Mouse (Mus musculus) cerebellum, postnatal 14 days (tissue): ENCODE data around the gene Msl1.

ENCODE experiments used
- DNase-seq, 2 experiments: peaks; one replicate each; pipeline ENCODE4 v3.0.0; 2021; ENCODE audit warnings: mixed read lengths in 2 of 2

The Msl1 gene

DNA sequence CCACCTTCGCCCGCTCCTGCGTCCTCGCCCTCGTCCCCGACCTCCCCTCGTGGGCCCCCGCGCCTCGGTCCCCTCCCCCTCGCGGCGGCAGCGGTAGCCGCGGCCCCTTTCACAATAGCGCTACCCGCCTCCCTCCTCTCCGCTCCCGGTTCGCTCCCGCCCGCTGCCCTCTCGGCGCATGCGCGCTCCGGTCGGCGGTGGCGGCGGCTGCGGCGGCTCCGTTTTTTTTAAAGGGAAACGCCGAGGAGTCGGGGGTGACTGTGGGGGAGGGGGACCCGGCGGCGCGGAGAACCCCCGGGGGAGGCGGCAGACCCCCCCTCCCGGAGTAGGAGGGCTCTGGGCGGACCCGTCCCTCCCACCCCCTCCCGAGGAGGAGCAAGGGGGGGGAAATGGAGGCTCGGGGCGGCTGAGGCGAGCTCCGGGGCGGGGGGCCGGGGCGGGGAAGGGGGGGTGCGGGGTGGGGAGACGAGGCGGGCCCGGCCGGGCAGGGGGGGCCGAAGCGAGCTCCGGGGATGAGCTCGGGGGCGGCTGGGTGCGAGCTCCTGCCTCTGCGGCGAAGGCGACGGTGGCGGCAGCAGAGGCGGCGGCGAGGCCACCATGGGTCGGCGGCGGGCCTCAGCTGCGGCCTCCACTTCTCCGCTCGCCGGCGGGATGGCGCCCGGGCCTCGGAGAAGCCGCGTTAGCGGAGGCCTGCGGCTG lies at the start of gene Msl1:
Msl1 (plus strand) TSS at position 502 of the 699 bp plus-strand sequence.
- DNase-seq = peak; percentile 92 to 94

- peak; percentile 32 for DNase-seq
Observed at GRCm38 (mm10) chr11:98745932-98746853, 49.1 kb upstream of the Msl1 start.

DNA sequence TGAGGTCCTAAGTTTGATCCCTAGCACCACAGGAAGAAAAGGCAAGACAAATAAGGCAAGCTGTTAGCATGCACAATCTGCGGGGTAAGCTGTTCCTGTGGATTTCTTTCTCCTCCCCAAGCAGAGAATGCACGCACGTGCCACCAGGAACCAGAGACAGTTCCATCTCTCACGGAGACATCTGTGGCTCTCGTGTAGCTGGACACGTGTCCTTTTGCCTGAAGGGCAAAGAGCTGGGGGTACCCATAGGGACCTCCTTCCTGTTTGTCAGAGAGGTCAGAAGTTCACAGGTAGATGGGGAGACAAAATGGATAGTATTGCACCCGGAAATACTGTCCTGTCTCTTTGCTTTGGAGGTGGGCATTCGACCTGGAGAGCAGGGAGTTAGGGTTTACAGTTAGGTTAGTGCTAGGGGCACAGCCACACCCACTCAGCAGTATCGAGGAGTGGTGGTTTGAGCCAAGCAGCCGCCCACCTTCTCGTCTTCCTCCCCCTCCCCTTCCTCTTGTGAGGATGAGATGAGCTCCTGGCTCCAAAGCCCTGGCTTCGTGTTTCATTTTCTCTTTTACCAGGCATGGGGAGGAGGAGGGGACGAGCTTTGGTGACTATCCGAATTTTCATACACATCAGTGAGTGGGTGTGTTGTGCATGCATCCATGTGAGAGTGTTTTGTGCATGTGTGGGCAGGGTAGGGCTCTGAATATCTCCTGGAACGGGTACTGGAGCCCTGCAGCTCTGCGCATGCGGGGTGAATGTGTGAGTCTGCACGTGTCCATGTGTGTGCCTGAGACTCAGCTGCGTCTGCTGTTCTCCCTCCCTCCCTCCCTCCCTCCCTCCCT lies 48.2 kb upstream of the Msl1 start:
- peak; percentile 94 to 96 for DNase-seq

DNA sequence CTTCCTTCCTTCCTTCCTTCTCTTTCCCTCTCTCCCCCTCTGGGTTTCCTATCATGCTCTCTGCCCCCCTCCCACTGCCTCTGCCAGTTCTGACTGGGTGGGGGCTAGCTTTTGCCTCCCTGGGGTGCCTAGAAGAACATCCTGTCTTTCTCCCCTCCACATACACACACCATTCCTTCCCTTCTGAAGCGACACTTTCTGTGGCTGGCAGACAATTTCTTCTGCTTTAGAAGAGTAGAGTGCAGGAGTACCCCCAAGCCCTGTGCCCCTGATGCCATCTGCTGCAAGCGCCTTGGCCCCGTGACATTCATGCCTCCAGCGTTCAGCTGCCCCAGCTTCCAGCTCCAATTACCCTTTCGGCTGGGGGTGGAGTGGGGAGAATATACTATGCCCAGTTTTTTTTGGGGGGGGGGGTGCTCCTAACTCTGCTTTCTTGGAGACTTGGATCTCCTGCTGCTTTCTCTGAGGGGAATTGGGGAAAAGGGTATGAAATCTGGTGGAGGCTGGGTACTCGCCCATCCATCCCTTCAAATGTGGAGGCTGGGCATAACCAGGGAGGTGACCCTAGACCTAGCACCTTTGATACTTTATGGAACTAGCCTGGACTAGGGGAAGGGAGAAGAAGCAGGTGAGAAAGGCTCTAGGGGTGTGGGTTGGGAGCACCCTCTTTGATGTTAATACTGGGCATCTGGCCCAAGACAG lies 47.4 kb upstream of the Msl1 start:
- peak; percentile 75 to 76 for DNase-seq

GRCm38 (mm10) chr11:98748506-98749416 lies 46.6 kb upstream of the Msl1 start:
- DNase-seq = peak; percentile 69 to 80

- DNase-seq = peak; percentile 76 to 79
Observed at GRCm38 (mm10) chr11:98749716-98750115, 45.6 kb upstream of the Msl1 start.

DNA sequence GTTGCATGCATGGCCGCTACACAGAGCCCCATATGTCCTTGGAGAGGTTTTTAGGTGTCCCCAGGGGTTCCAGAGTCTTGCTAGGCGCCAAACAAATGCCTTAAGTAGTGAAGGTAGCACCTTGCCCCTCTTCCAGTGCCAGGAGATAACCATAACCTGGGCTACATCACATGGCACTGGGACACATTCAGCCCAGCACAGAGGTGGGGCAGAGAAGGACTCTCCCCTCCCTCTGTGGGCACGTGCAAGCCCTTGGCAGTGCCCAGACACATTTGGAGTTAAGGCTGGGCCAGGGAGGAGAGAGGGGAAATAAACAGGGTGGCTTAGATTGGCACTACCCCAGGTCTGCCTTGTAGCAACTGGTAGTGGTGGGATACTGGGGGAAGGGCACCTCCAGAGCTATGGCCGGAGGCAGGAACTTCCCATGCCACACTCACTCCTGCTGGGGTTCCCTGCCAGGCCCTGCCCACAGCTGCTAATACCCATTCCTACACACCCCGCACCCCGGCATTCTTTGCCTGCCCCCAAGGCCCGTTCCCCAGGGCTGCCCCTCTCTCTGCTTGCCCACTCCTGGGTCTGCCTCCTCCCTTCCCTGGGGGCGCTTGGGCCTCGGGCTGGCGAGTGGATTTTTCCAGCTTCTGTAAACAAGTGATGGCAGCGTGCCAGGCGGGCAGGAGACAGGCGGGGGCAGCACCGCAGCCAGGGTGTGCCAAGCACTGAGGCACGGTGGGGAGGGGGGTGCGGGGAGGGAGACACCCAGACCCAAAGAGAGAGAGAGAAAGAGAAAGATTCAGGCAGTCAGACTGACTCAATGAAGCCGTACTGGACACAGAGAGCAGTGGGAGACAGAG lies 44.7 kb upstream of the Msl1 start:
- DNase-seq = peak; percentile 82 to 90

- DNase-seq = peak in 1 of 2 experiments; percentile 31
Observed at GRCm38 (mm10) chr11:98751221-98751782, 44.0 kb upstream of the Msl1 start.

DNA sequence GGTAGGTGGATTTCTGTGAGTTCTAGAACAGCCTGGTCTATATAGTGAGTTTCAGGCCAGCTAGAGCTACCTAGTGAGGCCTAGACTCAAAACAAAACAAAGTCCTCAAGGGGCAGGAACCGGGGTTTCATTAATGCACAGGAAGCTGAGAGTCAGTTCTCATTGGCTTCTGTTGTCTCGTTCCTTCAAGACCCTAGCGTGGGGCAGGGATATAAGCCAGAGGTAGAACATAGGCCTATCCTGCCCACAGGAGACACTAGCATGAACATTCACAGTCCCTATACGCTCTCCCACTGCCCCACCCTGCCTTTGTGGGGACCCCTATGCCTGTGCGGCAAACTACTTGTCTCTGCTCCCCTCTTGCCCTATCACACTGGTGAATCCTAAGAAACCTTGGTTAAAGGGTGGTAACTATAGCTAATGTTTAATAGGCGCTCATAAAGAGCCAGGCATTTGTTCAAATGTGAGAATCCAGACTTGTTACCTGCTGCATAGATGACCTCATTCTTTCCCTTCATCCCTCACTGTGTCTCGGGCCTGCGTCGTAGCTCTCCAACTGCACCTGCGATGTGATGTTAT lies 42.7 kb upstream of the Msl1 start:
- no peak for DNase-seq

- DNase-seq = no peak
Observed at GRCm38 (mm10) chr11:98753264-98753663, 42.1 kb upstream of the Msl1 start.

GRCm38 (mm10) chr11:98754151-98754620 lies 41.1 kb upstream of the Msl1 start:
- DNase-seq = peak in 1 of 2 experiments; percentile 49

DNA sequence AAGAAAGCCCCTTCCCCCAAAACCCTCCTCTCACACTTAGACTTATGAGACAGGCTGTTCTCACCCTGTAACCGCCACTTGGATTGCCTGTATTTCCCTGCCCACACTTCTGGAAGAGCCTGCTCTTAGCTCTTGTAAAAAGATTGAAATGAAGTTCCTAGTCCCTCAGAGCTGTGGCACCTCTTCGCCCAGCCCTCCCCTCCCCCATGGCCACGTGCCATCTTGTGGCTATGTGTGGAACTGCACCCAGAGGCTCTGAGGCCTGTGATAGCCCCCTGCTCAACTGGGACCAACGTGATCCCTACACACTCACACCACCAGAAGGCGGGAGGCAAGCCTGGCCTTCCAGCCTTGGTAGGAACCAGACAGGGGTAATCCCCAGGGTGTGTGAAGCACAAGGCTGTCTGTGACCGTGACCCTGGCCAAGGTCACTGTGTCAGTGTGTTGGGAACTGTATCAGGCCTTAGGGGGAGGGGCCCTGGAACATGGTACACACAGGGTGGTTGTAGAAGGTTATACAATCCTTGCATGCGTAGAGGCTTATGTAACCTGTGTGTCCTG lies 40.6 kb upstream of the Msl1 start:
- peak; percentile 86 to 94 for DNase-seq

GRCm38 (mm10) chr11:98755726-98756380 lies 39.5 kb upstream of the Msl1 start:
- peak; percentile 56 to 71 for DNase-seq

DNA sequence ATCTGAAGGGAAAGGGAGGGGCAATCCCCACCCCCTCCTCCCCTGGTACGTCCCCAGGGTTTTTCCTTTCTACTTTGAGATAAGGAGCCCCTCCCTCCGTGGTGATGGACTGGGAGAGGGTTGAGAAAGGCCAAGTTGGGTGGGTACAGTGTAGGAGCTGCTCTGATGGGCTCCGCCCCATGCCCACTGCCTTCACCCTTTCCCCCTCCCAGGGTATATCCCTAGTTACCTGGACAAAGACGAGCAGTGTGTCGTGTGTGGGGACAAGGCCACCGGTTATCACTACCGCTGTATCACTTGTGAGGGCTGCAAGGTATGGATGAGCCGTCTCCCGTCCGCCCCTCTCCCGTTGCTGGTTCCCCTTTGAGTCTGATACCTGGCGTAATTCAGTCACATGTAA lies 38.6 kb upstream of the Msl1 start:
- no peak for DNase-seq

DNA sequence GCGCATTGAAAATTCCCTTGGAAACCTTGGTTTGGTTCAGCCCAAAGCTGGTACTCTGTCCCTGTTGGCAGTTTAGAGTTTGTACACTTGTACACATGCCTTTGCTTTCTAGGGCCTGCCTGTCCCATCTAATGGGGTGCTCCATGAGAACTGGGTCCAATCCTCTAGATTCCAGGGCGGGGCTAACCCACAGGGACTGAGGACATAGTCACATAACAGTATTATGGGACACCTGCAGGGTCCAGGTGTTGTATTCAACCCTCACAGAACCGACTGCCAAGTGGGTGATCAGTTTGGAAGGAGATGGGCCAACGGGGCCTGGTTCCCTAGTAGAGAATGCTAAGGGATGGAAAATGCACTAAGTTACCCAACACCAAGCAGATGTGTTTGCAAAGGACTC lies 33.4 kb upstream of the Msl1 start:
- no peak for DNase-seq

DNA sequence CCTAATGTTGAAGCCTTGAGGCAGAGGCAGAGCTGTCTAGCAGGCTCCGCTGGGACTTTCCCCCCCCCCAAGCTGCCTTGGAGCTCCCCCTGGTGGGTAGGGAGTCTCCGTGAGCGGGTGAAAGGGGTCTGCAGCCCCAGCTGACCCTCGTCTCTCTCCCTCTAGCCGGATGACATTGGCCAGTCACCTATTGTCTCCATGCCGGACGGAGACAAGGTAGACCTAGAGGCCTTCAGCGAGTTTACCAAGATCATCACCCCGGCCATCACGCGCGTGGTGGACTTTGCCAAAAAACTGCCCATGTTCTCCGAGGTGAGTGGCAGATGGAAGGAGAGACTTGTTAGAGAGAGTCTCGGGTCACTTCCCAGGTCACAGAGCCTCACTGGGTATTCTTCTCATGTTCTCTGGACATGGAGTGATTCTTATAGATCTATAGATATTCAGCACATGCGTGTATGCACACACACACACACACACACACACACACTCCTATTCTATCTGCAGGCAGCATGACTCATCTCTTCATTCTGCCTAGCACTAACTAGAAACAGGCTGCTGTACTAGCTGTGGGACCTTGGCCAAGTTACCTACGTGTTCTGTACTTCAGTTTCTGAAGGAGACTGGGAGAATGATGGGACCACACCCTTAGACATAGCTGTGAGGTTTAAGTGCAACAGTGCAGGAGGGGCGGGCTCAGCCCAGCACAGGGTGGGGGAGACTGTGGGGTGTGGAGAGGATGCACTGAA lies 32.4 kb upstream of the Msl1 start:
- no peak for DNase-seq

DNA sequence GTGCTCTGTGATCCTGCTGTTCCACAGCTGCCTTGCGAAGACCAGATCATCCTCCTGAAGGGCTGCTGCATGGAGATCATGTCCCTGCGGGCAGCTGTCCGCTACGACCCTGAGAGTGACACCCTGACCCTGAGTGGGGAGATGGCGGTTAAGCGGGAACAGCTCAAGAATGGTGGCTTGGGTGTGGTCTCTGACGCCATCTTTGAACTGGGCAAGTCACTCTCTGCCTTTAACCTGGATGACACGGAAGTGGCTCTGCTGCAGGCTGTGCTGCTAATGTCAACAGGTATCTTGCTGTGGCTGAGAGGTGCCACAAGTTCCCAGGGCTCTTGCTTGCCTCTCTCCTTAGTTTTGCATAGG lies 31.8 kb upstream of the Msl1 start:
- DNase-seq = no peak

GRCm38 (mm10) chr11:98764091-98764490 lies 31.2 kb upstream of the Msl1 start:
- no peak for DNase-seq
